In genomic region chr16:97887762-97888161, GRCm38 (mm10) we compare ENCODE assay signal across 20 mouse cellular contexts. TPM values are rescaled to one million over a fixed set of nuclear protein-coding genes. Genes with fewer than 3 reads are reported as not detected.
DNase-seq lines count a peak whose midpoint lies in the region; ATAC-seq lines count a peak whose summit lies in the region.
"Had no signal": no experiment of that assay in that cellular context is flagged by ENCODE, and none has a peak within 500 bp of the region (broad histone marks: within the 10 kb centered on the region; RNA-seq: fewer than 3 reads in every experiment).

No protein-coding gene starts in this region.

- ATAC-seq in megakaryocyte progenitor cell, adult 5-6 weeks (replicated peaks; ENCODE audit: poor library complexity) = peak; percentile 17; the same call in 1 of the 2 replicates
- ATAC-seq in midbrain, embryonic 16.5 days = no peak
- ATAC-seq: CD4-positive, CD25-positive, alpha-beta regulatory T cell, adult 4 months; forebrain, embryonic 14.5 days; hindbrain, postnatal 0 days had no signal

- no peaks in the 10 kb centered on the region for H3K4me1 ChIP-seq in midbrain, embryonic 16.5 days (ENCODE audit: control insufficient read depth, insufficient read depth, low read length)
- H3K4me1 ChIP-seq: embryonic facial prominence, embryonic 10.5 days; heart, embryonic 10.5 days; heart, embryonic 15.5 days; hindbrain, embryonic 13.5 days had no signal

- H3K36me3 ChIP-seq in midbrain, embryonic 16.5 days (ENCODE audit: control insufficient read depth, insufficient read depth, low read length) = 0 out of 2 replicates have a peak, but pooled peaks cover 2% of the 10 kb centered on the region

- no peak overlapping the region for H3K4me2 ChIP-seq in midbrain, embryonic 16.5 days (ENCODE audit: low read length)
- H3K4me2 ChIP-seq: heart, embryonic 15.5 days; hindbrain, embryonic 13.5 days had no signal

- no peaks in the 10 kb centered on the region for H3K27me3 ChIP-seq in midbrain, embryonic 16.5 days (ENCODE audit: control insufficient read depth, insufficient read depth, low read depth, low read length)
- H3K27me3 ChIP-seq: heart, embryonic 15.5 days; hindbrain, embryonic 13.5 days had no signal

- no peak overlapping the region for H3K4me3 ChIP-seq in midbrain, embryonic 16.5 days (ENCODE audit: low read depth, low read length)
- H3K4me3 ChIP-seq: embryonic facial prominence, embryonic 10.5 days; heart, embryonic 10.5 days; heart, embryonic 15.5 days; hindbrain, embryonic 13.5 days had no signal

- no peaks in the 10 kb centered on the region for H3K9me3 ChIP-seq in midbrain, embryonic 16.5 days (replicated peaks; ENCODE audit: control insufficient read depth, low read length, poor library complexity, severe bottlenecking)
- H3K9me3 ChIP-seq: embryonic facial prominence, embryonic 10.5 days; G1E; heart, embryonic 10.5 days; heart, embryonic 15.5 days; hindbrain, embryonic 13.5 days had no signal

- no peak overlapping the region for H3K9ac ChIP-seq in midbrain, embryonic 16.5 days (ENCODE audit: low read depth, low read length)
- H3K9ac ChIP-seq: heart, embryonic 15.5 days; hindbrain, embryonic 13.5 days had no signal

- H3K27ac ChIP-seq in midbrain, embryonic 16.5 days (ENCODE audit: low read length) = no peak overlapping the region
- H3K27ac ChIP-seq: embryonic facial prominence, embryonic 10.5 days; heart, embryonic 10.5 days; heart, embryonic 15.5 days; hindbrain, embryonic 13.5 days; hindbrain, postnatal 0 days had no signal

- peak; percentile 24 for DNase-seq in cerebellum, adult 11-12 months
- peak; percentile 11 for DNase-seq in cerebellum, adult 8-10 months
- peak; percentile 39 to 65 for DNase-seq in cerebellum, postnatal 14 days
- no peak for DNase-seq in kidney, adult 9 months
- no peak for DNase-seq in natural killer cell, adult 2 months (ENCODE audit: low spot score in 2 of 2)
- DNase-seq: adrenal gland, postnatal 10 days; gastrocnemius, postnatal 36 days; heart, adult 11 months; heart, postnatal 14 days; kidney, adult 11 months had no signal

RNA-seq across cellular contexts. Expression of gene Prdm15, which starts 36.1 kb away (rescaled TPM):
- 6.6 and 10.9 TPM in 2 replicates for total RNA-seq in megakaryocyte progenitor cell, adult 5-6 weeks (2015)
- 10.0 and 11.1 TPM in 2 replicates for total RNA-seq in megakaryocyte progenitor cell, adult 5-6 weeks (2017)
- 10.9 and 14.2 TPM in 2 replicates for polyA plus RNA-seq in midbrain, embryonic 16.5 days (2015; fragmentation: Nextera tagmentation; extraction: Ambion mirVana)

Comparison
In these comparisons a context has a peak if more than half of its experiments do, and no peak if none do; other contexts are left out.
1. DNase-seq: peak in cerebellum, adult 11-12 months (single experiment), cerebellum, adult 8-10 months (single experiment) and cerebellum, postnatal 14 days (2 of 2); none in kidney, adult 9 months (single experiment) and natural killer cell, adult 2 months (0 of 2).